Mouse (Mus musculus) liver, embryonic 14.5 days (tissue): ENCODE measurements around the gene Rinl. TPM values are rescaled to one million over a fixed set of nuclear protein-coding genes. Genes with fewer than 3 reads are reported as not detected.
A peak's percentile ranks its signal among the peaks of the same experiment; 100 is the strongest.

Experiments used
- ATAC-seq: fragments of 200-750 bp; cut with Nextera tagmentation; 2 replicates; pipeline ENCODE4 v1.8.0; 2017; ENCODE audit warnings: moderate number of reproducible peaks, mild to moderate bottlenecking, moderate library complexity; ENCODE audit not compliant: insufficient read depth
- DNase-seq, 3 experiments: peaks; one replicate each; pipeline ENCODE4 v3.0.0-alpha.2; 2012 to 2013; ENCODE audit warnings: low read depth in 3 of 3, low spot score in 3 of 3
- H3K27ac ChIP-seq: fragments of 300-500 bp; sonication (generic); 2 replicates; pipeline ENCODE4 v1.5.1; 2014; ENCODE audit warnings: moderate library complexity, mild to moderate bottlenecking, control low read depth, inconsistent platforms
- H3K27me3 ChIP-seq: fragments of 300-500 bp; sonication (generic); 2 replicates; pipeline ENCODE4 v1.6.1; 2014; ENCODE audit warnings: mild to moderate bottlenecking, low read length, moderate library complexity; ENCODE audit not compliant: control insufficient read depth, insufficient read depth
- H3K36me3 ChIP-seq: fragments of 300-500 bp; sonication (generic); replicated peaks from 2 replicates; pipeline ENCODE4 v1.6.1; 2014; ENCODE audit warnings: low read depth; ENCODE audit not compliant: control insufficient read depth, insufficient read depth
- H3K4me1 ChIP-seq, 2 experiments: fragments of 200-500 bp in 1 of 2; fragments of 300-500 bp in 1 of 2; sonication (generic) in 1 of 2; replicated peaks; 2 replicates each; pipeline ENCODE4 v1.6.1; 2012 to 2014; ENCODE audit warnings: antibody characterized with exemption in 1 of 2, inconsistent platforms in 1 of 2, low read length in 1 of 2; ENCODE audit not compliant: control insufficient read depth in 2 of 2, insufficient read depth in 2 of 2
- H3K4me2 ChIP-seq: fragments of 300-500 bp; sonication (generic); 2 replicates; pipeline ENCODE4 v1.6.1; 2014; ENCODE audit warnings: low read depth, mild to moderate bottlenecking, control low read depth, moderate library complexity
- H3K4me3 ChIP-seq, 2 experiments: fragments of 200-500 bp in 1 of 2; fragments of 300-500 bp in 1 of 2; sonication (generic) in 1 of 2; 2 replicates each; pipeline ENCODE4 v1.5.1; 2012 to 2014; ENCODE audit warnings: low read depth in 2 of 2, low read length in 2 of 2, mild to moderate bottlenecking in 2 of 2, control low read depth in 1 of 2, inconsistent platforms in 1 of 2, moderate library complexity in 1 of 2; ENCODE audit not compliant: insufficient read depth in 1 of 2
- H3K9ac ChIP-seq: fragments of 300-500 bp; sonication (generic); replicated peaks from 2 replicates; pipeline ENCODE4 v1.6.1; 2014; ENCODE audit warnings: mild to moderate bottlenecking, control low read depth, moderate library complexity
- H3K9me3 ChIP-seq: fragments of 300-500 bp; sonication (generic); 2 replicates; pipeline ENCODE4 v1.6.1; 2016; ENCODE audit warnings: low read length, mixed read lengths; ENCODE audit not compliant: control insufficient read depth
- CTCF ChIP-seq: IDR thresholded peaks from 2 replicates; pipeline ENCODE4 v1.5.1; 2016; ENCODE audit warnings: antibody characterized with exemption, low read depth, control low read depth
- EP300 ChIP-seq: IDR thresholded peaks from 2 replicates; pipeline ENCODE4 v1.6.1; 2016; ENCODE audit warnings: antibody characterized with exemption, low read depth
- WGBS: fragments of 180-500 bp; shearing (Covaris S2); extraction: QIAGEN DNeasy Blood & Tissue Kit; methylation state at CpG from one replicate; pipeline ENCODE4 v1.1.7; 2014; ENCODE audit not compliant: insufficient replicate concordance; 5-methylcytosine and 5-hydroxymethylcytosine counted together
- polyA plus RNA-seq, 2 experiments: library from polyadenylated mRNA; depleted of rRNA in 1 of 2; stranded (reverse) in 1 of 2; unstranded in 1 of 2; fragments of >200 nt; fragmentation: Nextera tagmentation in 1 of 2; extraction: Ambion mirVana in 1 of 2; gene quantifications; 2 replicates each; pipeline versions ENCODE4 v1.2.1 to v1.2.3; 2012 to 2014

Rinl gene
- polyA plus RNA-seq, 2 experiments = 4.7 to 4.8 TPM

DNA sequence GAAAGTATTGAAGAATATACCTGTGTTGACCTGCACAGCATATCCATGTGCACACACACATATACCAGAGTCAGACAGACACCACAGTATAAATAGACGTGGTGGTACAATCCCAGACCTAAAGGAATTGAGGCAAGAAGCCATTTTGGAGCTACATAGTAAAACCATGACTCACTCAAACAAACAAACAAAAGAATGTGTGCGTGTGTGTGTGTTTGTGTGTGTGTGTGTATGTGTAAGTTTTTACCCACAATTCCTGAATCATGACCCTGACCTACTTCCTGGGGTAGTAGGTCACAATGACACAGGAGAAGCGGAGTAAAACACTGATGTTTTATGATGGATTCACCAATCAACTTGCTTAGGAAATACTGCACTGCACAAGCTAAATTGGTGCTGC, 12.7 kb downstream of the Rinl start:
- Histone ChIP-seq H3K4me2 (no peak overlapping the region), H3K36me3 (no peaks in the 10 kb centered on the region), H3K27me3 (no peaks in the 10 kb centered on the region), H3K9me3 (no peaks in the 10 kb centered on the region), H3K4me1 (peaks cover 24 to 27% of the 10 kb centered on the region in 2 experiments), H3K9ac (no peak overlapping the region), H3K27ac (no peak overlapping the region), H3K4me3 (no peak overlapping the region)
- ATAC-seq (no peak), DNase-seq (no peak)
- 70% methylated on average over 3 of the region's 3 CpGs for WGBS
- TF ChIP-seq EP300 (no peak), CTCF (no peak)

DNA sequence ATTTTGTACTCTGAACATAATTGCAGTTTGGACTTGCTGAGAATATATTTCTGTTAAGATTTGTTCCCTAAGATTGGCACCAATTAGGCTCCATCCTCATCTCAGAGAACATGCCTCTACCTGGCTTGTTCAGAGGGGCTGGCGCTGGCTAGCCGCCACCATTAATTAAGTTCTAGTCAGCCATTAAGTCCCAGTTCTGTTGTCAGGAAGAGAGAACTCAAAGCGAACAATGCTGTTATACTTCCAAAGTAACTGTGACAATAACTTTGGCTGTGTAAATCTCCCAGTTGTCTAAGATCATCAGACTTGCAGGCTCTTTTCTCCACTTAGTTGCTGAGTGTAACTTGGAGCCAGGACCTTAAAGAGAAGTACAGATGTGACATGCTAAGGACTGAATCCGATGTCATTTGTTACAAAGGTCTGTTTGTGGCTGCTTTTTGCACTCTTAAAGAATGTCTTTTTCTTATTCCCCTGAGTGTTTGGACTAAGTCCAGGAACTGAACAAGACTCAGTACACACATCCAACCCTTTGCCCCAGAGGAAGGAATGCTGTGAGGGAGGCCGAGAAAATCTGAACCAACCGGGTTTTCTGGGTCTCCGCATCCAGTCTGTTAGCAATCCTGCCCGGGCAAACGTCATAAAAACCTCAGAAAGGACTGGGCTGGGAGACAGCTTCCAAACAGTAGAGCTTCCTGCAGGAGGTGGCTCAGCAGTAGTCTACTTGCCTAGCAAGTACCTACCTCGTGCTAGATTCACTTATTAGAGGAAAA, 13.3 kb downstream of the Rinl start:
- Histone ChIP-seq H3K9ac (no peak overlapping the region), H3K4me1 (peaks cover 20 to 27% of the 10 kb centered on the region in 2 experiments), H3K9me3 (no peaks in the 10 kb centered on the region), H3K4me3 (no peak overlapping the region), H3K27ac (no peak overlapping the region), H3K36me3 (no peaks in the 10 kb centered on the region), H3K27me3 (no peaks in the 10 kb centered on the region), H3K4me2 (no peak overlapping the region)
- TF ChIP-seq EP300 = no peak
- no peak for TF ChIP-seq CTCF
- WGBS = 51% methylated on average over 10 of the region's 10 CpGs
- no peak for DNase-seq
- no peak for ATAC-seq

DNA sequence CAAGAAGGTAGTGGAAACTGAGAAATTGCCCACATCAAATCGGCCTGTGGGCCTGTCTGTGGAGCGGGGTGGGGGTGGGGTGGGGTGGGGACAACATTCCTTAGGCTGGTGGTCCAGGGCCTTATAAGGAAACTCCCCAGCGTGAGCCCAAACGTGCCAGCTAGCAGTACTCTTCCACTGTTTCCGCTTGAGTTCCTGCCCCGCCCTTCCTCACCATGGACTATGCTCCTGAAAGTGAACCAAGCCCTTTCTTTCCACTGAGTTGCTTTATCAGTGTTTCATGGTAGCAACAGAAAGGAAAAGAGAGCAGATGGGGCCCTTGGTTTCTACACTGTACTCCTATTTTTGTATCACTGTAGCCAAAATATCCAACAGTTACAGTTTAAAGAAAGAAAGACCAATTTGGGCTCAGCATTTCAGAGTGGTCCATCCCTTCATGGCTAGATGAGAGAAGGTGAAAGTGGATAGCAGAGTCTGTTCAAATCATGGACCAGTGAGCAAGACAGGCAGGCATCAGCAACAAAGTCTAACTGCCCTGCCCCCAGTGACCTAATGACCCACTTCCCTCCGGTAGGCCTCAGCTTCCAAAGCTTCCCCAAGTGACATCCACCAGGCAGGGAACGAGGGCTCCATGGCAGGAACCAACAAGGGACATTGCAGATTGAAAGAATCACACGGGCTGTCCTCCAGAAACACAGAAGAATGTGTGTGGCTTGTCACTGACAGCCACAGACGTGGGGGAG, 14.2 kb downstream of the Rinl start:
- Histone ChIP-seq H3K36me3 (no peaks in the 10 kb centered on the region), H3K27ac (peak overlapping the region; percentile 0), H3K9me3 (no peaks in the 10 kb centered on the region), H3K4me3 (no peak overlapping the region), H3K27me3 (no peaks in the 10 kb centered on the region), H3K4me2 (peak overlapping the region; percentile 25), H3K9ac (no peak overlapping the region), H3K4me1 (peaks cover 25 to 32% of the 10 kb centered on the region in 2 experiments)
- 11% methylated on average over 10 of the region's 10 CpGs for WGBS
- DNase-seq = no peak
- no peak for TF ChIP-seq EP300
- TF ChIP-seq CTCF = no peak
- peak; percentile 47; the same call in 1 of the 2 replicates for ATAC-seq

DNA sequence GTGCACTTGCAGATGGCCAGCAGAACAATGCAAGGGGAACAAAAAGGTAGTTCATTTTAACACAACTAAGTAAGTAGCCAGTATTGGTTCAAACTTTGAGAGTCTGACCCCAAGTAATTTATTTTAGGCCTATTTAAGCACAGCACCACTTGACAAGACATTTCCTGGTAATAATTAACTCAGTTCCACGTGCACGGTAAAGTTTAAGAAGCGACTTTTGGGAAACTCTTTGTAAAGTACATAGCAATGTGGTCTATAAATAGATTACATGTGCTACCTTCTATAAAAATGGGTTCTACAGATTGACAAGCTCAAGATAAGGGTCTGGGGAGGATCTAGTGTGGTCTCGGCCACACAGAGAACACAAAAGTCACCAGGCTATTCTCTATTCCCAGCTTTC, 15.0 kb downstream of the Rinl start:
- TF ChIP-seq CTCF = no peak
- no peak for TF ChIP-seq EP300
- ATAC-seq = no peak
- no peak overlapping the region for H3K4me2 ChIP-seq
- 26% methylated on average over 4 of the region's 4 CpGs for WGBS
- no peaks in the 10 kb centered on the region for H3K9me3 ChIP-seq
- H3K9ac ChIP-seq = no peak overlapping the region
- no peaks in the 10 kb centered on the region for H3K27me3 ChIP-seq
- no peak for DNase-seq
- peak overlapping the region; percentile 0 for H3K27ac ChIP-seq
- no peaks in the 10 kb centered on the region for H3K36me3 ChIP-seq
- peaks cover 28 to 37% of the 10 kb centered on the region in 2 experiments for H3K4me1 ChIP-seq
- no peak overlapping the region for H3K4me3 ChIP-seq

DNA sequence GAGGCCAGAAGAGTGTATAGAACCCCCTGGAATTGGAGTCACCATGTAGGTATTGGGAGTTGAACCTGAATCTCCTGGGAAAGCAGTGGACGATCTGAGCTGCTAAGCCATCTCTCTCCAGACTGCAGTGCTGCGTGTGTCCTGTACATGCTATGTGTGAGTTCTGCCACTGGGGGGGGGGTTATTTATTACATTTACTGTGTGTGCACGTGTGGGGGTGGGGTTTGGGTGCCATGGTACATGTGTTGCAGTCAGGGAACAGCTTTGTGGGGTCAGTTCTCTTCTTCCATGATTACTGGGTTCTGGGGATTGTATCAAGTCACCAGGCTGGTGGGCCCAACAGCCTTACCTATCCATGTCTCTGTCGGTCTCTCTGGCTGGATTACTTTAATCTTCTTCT, 18.1 kb downstream of the Rinl start:
- TF ChIP-seq CTCF (peak; percentile 43), EP300 (no peak)
- H3K4me3 ChIP-seq = no peak overlapping the region
- peaks cover under 1% of the 10 kb centered on the region for H3K36me3 ChIP-seq
- H3K9me3 ChIP-seq = no peaks in the 10 kb centered on the region
- no peak overlapping the region for H3K4me2 ChIP-seq
- no peak for ATAC-seq
- no peaks in the 10 kb centered on the region for H3K27me3 ChIP-seq
- H3K27ac ChIP-seq = no peak overlapping the region
- WGBS = 56% methylated on average over 4 of the region's 4 CpGs
- H3K9ac ChIP-seq = no peak overlapping the region
- no peak for DNase-seq
- H3K4me1 ChIP-seq = peaks cover 26 to 33% of the 10 kb centered on the region in 2 experiments
